Mouse (Mus musculus): ENCODE data around the gene Zmym2. TPM values are rescaled to one million over a fixed set of nuclear protein-coding genes. Genes with fewer than 3 reads are reported as not detected.
A peak's percentile ranks its signal among the peaks of the same experiment; 100 is the strongest.

Gene Zmym2
- polyA plus RNA-seq, 1 experiment from 2014 or later: 7.8 TPM

GRCm38 (mm10) chr14:56939903-56940302, 53.5 kb downstream of the Zmym2 start:
- H3K27ac ChIP-seq (ENCODE audit: low read depth, low read length): no peak overlapping the region
- no peaks in the 10 kb centered on the region for H3K9me3 ChIP-seq (ENCODE audit: control insufficient read depth)
- WGBS: 95% methylated on average over 1 of the region's 1 CpGs
- no peak overlapping the region for H3K9ac ChIP-seq (ENCODE audit: low read depth, low read length)
- no peak overlapping the region for H3K4me2 ChIP-seq (replicated peaks; ENCODE audit: low read depth)
- TF ChIP-seq CTCF (IDR thresholded peaks at IDR 0.05; ENCODE audit: low read depth): no peak
- H3K4me3 ChIP-seq (ENCODE audit: low read depth, low read length): no peak overlapping the region
- H3K36me3 ChIP-seq (ENCODE audit: control insufficient read depth, insufficient read depth): peaks cover 40% of the 10 kb centered on the region
- ATAC-seq: no peak
- H3K27me3 ChIP-seq (replicated peaks; ENCODE audit: control insufficient read depth, insufficient read depth, low read length): no peaks in the 10 kb centered on the region
- H3K4me1 ChIP-seq (replicated peaks; ENCODE audit: control insufficient read depth, insufficient read depth, low read length): no peaks in the 10 kb centered on the region

GRCm38 (mm10) chr14:56952928-56953327, 66.5 kb downstream of the Zmym2 start:
- no peak for TF ChIP-seq CTCF (IDR thresholded peaks at IDR 0.05; ENCODE audit: low read depth)
- peaks cover 49% of the 10 kb centered on the region for H3K36me3 ChIP-seq (ENCODE audit: control insufficient read depth, insufficient read depth)
- H3K27me3 ChIP-seq (replicated peaks; ENCODE audit: control insufficient read depth, insufficient read depth, low read length): no peaks in the 10 kb centered on the region
- 89% methylated on average over 4 of the region's 4 CpGs for WGBS
- ATAC-seq: no peak
- no peaks in the 10 kb centered on the region for H3K4me1 ChIP-seq (replicated peaks; ENCODE audit: control insufficient read depth, insufficient read depth, low read length)
- H3K9me3 ChIP-seq (ENCODE audit: control insufficient read depth): no peaks in the 10 kb centered on the region
- H3K27ac ChIP-seq (ENCODE audit: low read depth, low read length): no peak overlapping the region
- H3K4me2 ChIP-seq (replicated peaks; ENCODE audit: low read depth): no peak overlapping the region
- no peak overlapping the region for H3K9ac ChIP-seq (ENCODE audit: low read depth, low read length)
- no peak overlapping the region for H3K4me3 ChIP-seq (ENCODE audit: low read depth, low read length)

DNA sequence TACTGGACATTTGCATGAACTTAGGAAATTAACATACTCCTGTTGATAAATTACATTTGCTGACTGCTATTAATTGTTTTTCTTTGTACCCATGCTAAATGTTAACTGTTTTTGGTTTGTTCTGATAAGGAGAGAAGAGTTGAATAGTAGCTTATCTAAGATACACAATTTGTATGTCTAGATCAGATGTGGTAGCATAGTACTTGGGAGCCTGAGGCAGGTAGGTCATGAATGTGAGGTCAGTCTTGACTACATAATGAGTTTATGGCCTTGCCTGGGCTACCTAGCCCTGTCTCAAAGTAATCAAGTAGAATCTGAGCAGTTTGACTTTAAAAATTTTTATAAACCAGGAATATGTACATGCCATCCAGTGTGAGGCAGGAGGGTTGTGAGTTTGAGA, 67.9 kb downstream of the Zmym2 start:
- Histone ChIP-seq H3K36me3 (ENCODE audit: control insufficient read depth, insufficient read depth) (peaks cover 37% of the 10 kb centered on the region), H3K4me3 (ENCODE audit: low read depth, low read length) (no peak overlapping the region), H3K9me3 (ENCODE audit: control insufficient read depth) (no peaks in the 10 kb centered on the region), H3K9ac (ENCODE audit: low read depth, low read length) (no peak overlapping the region), H3K27ac (ENCODE audit: low read depth, low read length) (no peak overlapping the region), H3K4me1 (replicated peaks; ENCODE audit: control insufficient read depth, insufficient read depth, low read length) (no peaks in the 10 kb centered on the region), H3K4me2 (replicated peaks; ENCODE audit: low read depth) (no peak overlapping the region), H3K27me3 (replicated peaks; ENCODE audit: control insufficient read depth, insufficient read depth, low read length) (no peaks in the 10 kb centered on the region)
- no peak for ATAC-seq
- TF ChIP-seq CTCF (IDR thresholded peaks at IDR 0.05; ENCODE audit: low read depth): no peak

- no peak for ATAC-seq
- H3K27ac ChIP-seq (ENCODE audit: low read depth, low read length): no peak overlapping the region
- WGBS: 67% methylated on average over 2 of the region's 2 CpGs
Observed at GRCm38 (mm10) chr14:56963969-56964734, 77.7 kb downstream of the Zmym2 start.

GRCm38 (mm10) chr14:56969653-56970052, 83.2 kb downstream of the Zmym2 start:
- no peak for ATAC-seq
- no peaks in the 10 kb centered on the region for H3K9me3 ChIP-seq (ENCODE audit: control insufficient read depth)
- H3K4me2 ChIP-seq (replicated peaks; ENCODE audit: low read depth): no peak overlapping the region
- H3K4me3 ChIP-seq (ENCODE audit: low read depth, low read length): no peak overlapping the region
- H3K36me3 ChIP-seq (ENCODE audit: control insufficient read depth, insufficient read depth): no peaks in the 10 kb centered on the region
- 65% methylated on average over 8 of the region's 8 CpGs for WGBS
- H3K27ac ChIP-seq (ENCODE audit: low read depth, low read length): no peak overlapping the region
- no peak overlapping the region for H3K9ac ChIP-seq (ENCODE audit: low read depth, low read length)
- H3K4me1 ChIP-seq (replicated peaks; ENCODE audit: control insufficient read depth, insufficient read depth, low read length): no peaks in the 10 kb centered on the region
- no peak for TF ChIP-seq CTCF (IDR thresholded peaks at IDR 0.05; ENCODE audit: low read depth)
- no peaks in the 10 kb centered on the region for H3K27me3 ChIP-seq (replicated peaks; ENCODE audit: control insufficient read depth, insufficient read depth, low read length)

More at GRCm38 (mm10) chr14:56963969-56964734, 77.7 kb downstream of the Zmym2 start:
- TF ChIP-seq CTCF (IDR thresholded peaks at IDR 0.05; ENCODE audit: low read depth): peak; percentile 84
- no peaks in the 10 kb centered on the region for H3K4me1 ChIP-seq (replicated peaks; ENCODE audit: control insufficient read depth, insufficient read depth, low read length)
- H3K27me3 ChIP-seq (replicated peaks; ENCODE audit: control insufficient read depth, insufficient read depth, low read length): no peaks in the 10 kb centered on the region
- H3K4me2 ChIP-seq (replicated peaks; ENCODE audit: low read depth): no peak overlapping the region
- H3K9ac ChIP-seq (ENCODE audit: low read depth, low read length): no peak overlapping the region
- 0 out of 2 replicates have a peak, but pooled peaks cover 15% of the 10 kb centered on the region for H3K36me3 ChIP-seq (ENCODE audit: control insufficient read depth, insufficient read depth)
- H3K4me3 ChIP-seq (ENCODE audit: low read depth, low read length): no peak overlapping the region
- no peaks in the 10 kb centered on the region for H3K9me3 ChIP-seq (ENCODE audit: control insufficient read depth)

DNA sequence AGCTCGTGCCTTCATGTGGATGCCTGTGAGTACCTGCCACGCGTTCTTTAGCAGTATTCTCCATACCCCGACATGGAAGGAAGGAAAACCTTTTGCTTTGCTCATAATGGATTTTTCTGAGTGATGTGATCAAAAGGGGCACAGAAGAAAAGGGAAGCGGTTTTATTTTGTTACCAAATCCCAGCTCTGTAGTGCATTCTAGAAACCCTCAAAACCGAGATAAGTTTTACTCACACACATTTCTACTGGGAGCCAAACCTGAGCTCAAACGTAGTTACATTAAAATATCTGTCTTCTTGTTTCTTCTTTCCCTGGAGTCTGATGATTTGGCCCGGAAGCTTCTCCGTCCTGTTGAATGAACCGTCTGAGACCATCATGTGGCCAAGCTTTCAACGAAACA, 83.7 kb downstream of the Zmym2 start:
- Histone ChIP-seq H3K9me3 (ENCODE audit: control insufficient read depth) (no peaks in the 10 kb centered on the region), H3K36me3 (ENCODE audit: control insufficient read depth, insufficient read depth) (no peaks in the 10 kb centered on the region), H3K27ac (ENCODE audit: low read depth, low read length) (no peak overlapping the region), H3K27me3 (replicated peaks; ENCODE audit: control insufficient read depth, insufficient read depth, low read length) (no peaks in the 10 kb centered on the region), H3K4me2 (replicated peaks; ENCODE audit: low read depth) (no peak overlapping the region), H3K9ac (ENCODE audit: low read depth, low read length) (no peak overlapping the region), H3K4me1 (replicated peaks; ENCODE audit: control insufficient read depth, insufficient read depth, low read length) (no peaks in the 10 kb centered on the region), H3K4me3 (ENCODE audit: low read depth, low read length) (no peak overlapping the region)
- 77% methylated on average over 11 of the region's 11 CpGs for WGBS
- ATAC-seq: no peak
- TF ChIP-seq CTCF (IDR thresholded peaks at IDR 0.05; ENCODE audit: low read depth): no peak
